Comparison of ENCODE assay signal across 9 mouse cellular contexts in genomic region chr2:131264027-131264426, GRCm38 (mm10). TPM values are rescaled to one million over a fixed set of nuclear protein-coding genes. Genes with fewer than 3 reads are reported as not detected.
DNase-seq lines count a peak whose midpoint lies in the region; ATAC-seq and TF ChIP-seq lines count a peak whose summit lies in the region.
"Had no signal": no experiment of that assay in that cellular context is flagged by ENCODE, and none has a peak within 500 bp of the region (broad histone marks: within the 10 kb centered on the region; RNA-seq: fewer than 3 reads in every experiment).

No protein-coding gene starts in this region.

- peak overlapping the region; percentile 72 for H3K4me2 ChIP-seq in heart, embryonic 11.5 days
- peak overlapping the region; percentile 85 for H3K4me2 ChIP-seq in CH12.LX (ENCODE audit: insufficient read depth, low read depth, poor library complexity, severe bottlenecking)

- H3K9ac ChIP-seq in heart, embryonic 11.5 days (ENCODE audit: low read depth, low read length): no peak overlapping the region
- no peak overlapping the region for H3K9ac ChIP-seq in heart, adult 2 months (ENCODE audit: low read depth, low read length)
- H3K9ac ChIP-seq in CH12.LX (ENCODE audit: insufficient read depth, low read depth): peak overlapping the region; percentile 96; the same call in 1 of the 2 replicates

- no peaks in the 10 kb centered on the region for H3K9me3 ChIP-seq in heart, embryonic 11.5 days (replicated peaks; ENCODE audit: control insufficient read depth, low read length)
- no peaks in the 10 kb centered on the region for H3K9me3 ChIP-seq in CH12.LX (replicated peaks; ENCODE audit: low read length)

- ATAC-seq in heart, embryonic 11.5 days (replicated peaks; ENCODE audit: insufficient number of reproducible peaks, low FRiP score, low TSS enrichment): no peak
- ATAC-seq in granulocyte monocyte progenitor cell, adult 5-6 weeks (replicated peaks; ENCODE audit: poor library complexity, severe bottlenecking): peak; percentile 47

- peak overlapping the region; percentile 83 for H3K4me3 ChIP-seq in heart, embryonic 11.5 days (ENCODE audit: low read depth, low read length)
- no peak overlapping the region for H3K4me3 ChIP-seq in heart, adult 2 months
- H3K4me3 ChIP-seq in CH12.LX (replicated peaks in 1 of 3; ENCODE audit: low read depth in 2 of 3, low read length in 2 of 3, poor library complexity in 1 of 3) (peak overlapping the region in 2 of 3 experiments; percentile 4 to 14), macrophage (ENCODE audit: inconsistent target) (peak overlapping the region; percentile 88; the same call in 1 of the 2 replicates)

- H3K36me3 ChIP-seq in heart, embryonic 11.5 days (ENCODE audit: control insufficient read depth, insufficient read depth, low read length): no peaks in the 10 kb centered on the region
- peaks cover 4% of the 10 kb centered on the region for H3K36me3 ChIP-seq in heart, adult 2 months (ENCODE audit: control insufficient read depth, insufficient read depth, low read length)
- peaks cover 0 to 20% of the 10 kb centered on the region in 2 experiments for H3K36me3 ChIP-seq in CH12.LX (replicated peaks in 1 of 2; ENCODE audit: control insufficient read depth in 1 of 2, insufficient read depth in 1 of 2, low read length in 1 of 2)
- no peaks in the 10 kb centered on the region for H3K36me3 ChIP-seq in macrophage (ENCODE audit: inconsistent target)

- H3K27me3 ChIP-seq in heart, embryonic 11.5 days (ENCODE audit: control insufficient read depth, insufficient read depth, low read length): no peaks in the 10 kb centered on the region
- no peaks in the 10 kb centered on the region for H3K27me3 ChIP-seq in heart, adult 2 months (ENCODE audit: control insufficient read depth, insufficient read depth, low read length)
- no peaks in the 10 kb centered on the region for H3K27me3 ChIP-seq in CH12.LX (replicated peaks)

- no peak for TF ChIP-seq CTCF in heart, adult 2 months (IDR thresholded peaks at IDR 0.05)
- TF ChIP-seq CTCF in CH12.LX (conservative IDR thresholded peaks at IDR 0.05 in 1 of 2, IDR thresholded peaks at IDR 0.05 in 1 of 2; ENCODE audit: low read depth in 2 of 2, low read length in 2 of 2): no peak

- dilution Hi-C loops in CH12.LX (cut with MboI; ENCODE audit: extremely low pct_ligation_motif_present, extremely low pct_unique_long_range_greater_than_20kb, low sequenced_read_pairs): no loop called here

- DNase-seq in heart, adult 2 months: no peak
- DNase-seq in CH12.LX (ENCODE audit: extremely low read depth): no peak
- DNase-seq in testis, postnatal 14 days (ENCODE audit: low spot score): no peak
- no peak for DNase-seq in urinary bladder, adult 2 months (ENCODE audit: low spot score)
- no peak for DNase-seq in kidney, adult 11 months
- DNase-seq: left cerebral cortex, postnatal 4 days had no signal

- H3K79me2 ChIP-seq in heart, adult 2 months (replicated peaks; ENCODE audit: control insufficient read depth, insufficient read depth, low read length): peaks cover 6% of the 10 kb centered on the region
- H3K79me2 ChIP-seq in CH12.LX (replicated peaks; ENCODE audit: control insufficient read depth, extremely low read depth, insufficient read depth, poor library complexity, severe bottlenecking) (peaks cover 43% of the 10 kb centered on the region), macrophage (ENCODE audit: inconsistent target) (peaks cover 62% of the 10 kb centered on the region)

- TF ChIP-seq EP300 in heart, adult 2 months (IDR thresholded peaks at IDR 0.05; ENCODE audit: insufficient read depth, low read depth, low read length): no peak
- TF ChIP-seq EP300 in CH12.LX (IDR thresholded peaks at IDR 0.05; ENCODE audit: low read length): no peak

- TF ChIP-seq RAD21 in CH12.LX (IDR thresholded peaks at IDR 0.05; ENCODE audit: low read depth, low read length): no peak

- in situ Hi-C loops in CH12.LX (cut with MboI; ENCODE audit: low pct_ligation_motif_present, low pct_unique_long_range_greater_than_20kb, low sequenced_read_pairs): loop anchor here (25.0 kb wide), 1 partner anchor 248 kb away; no protein-coding TSS in a partner anchor

- H3K27ac ChIP-seq in heart, embryonic 11.5 days (ENCODE audit: low read depth, low read length): no peak overlapping the region
- H3K27ac ChIP-seq in heart, adult 2 months: no peak overlapping the region
- no peak overlapping the region for H3K27ac ChIP-seq in CH12.LX (ENCODE audit: insufficient read depth, low read depth)
- peak overlapping the region; percentile 84; the same call in 1 of the 2 replicates for H3K27ac ChIP-seq in macrophage

- H3K4me1 ChIP-seq in heart, embryonic 11.5 days (ENCODE audit: control insufficient read depth, insufficient read depth, low read length): peaks cover 24% of the 10 kb centered on the region
- peaks cover 5% of the 10 kb centered on the region for H3K4me1 ChIP-seq in heart, adult 2 months (ENCODE audit: control insufficient read depth, insufficient read depth, low read length)
- H3K4me1 ChIP-seq in CH12.LX (ENCODE audit: control insufficient read depth in 1 of 2, insufficient read depth in 2 of 2): peaks cover 9 to 28% of the 10 kb centered on the region in 2 experiments

- intact Hi-C loops in heart, adult 2 months (cut with DNase I): loop anchor here (5.0 kb wide), 1 partner anchor 138 kb away; no protein-coding TSS in a partner anchor

- no peak for TF ChIP-seq POLR2A in heart, adult 2 months (IDR thresholded peaks at IDR 0.05; ENCODE audit: insufficient read depth, low read depth, low read length)
- TF ChIP-seq POLR2A in CH12.LX (IDR thresholded peaks at IDR 0.05; ENCODE audit: low read depth, low read length): no peak

- 70% methylated on average over 6 of the region's 6 CpGs for WGBS in heart, embryonic 11.5 days (ENCODE audit: insufficient replicate concordance)
- WGBS in heart, adult 2 months: 59% methylated on average over 6 of the region's 6 CpGs
- whole genome bisulfite sequencing in macrophage (ENCODE audit: missing documents): 0% methylated on average over 3 of the region's 6 CpGs

TF ChIP-seq in CH12.LX, 34 proteins besides CTCF, POLR2A, EP300 and RAD21 (continues in another document):
- TF ChIP-seq TCF12 (IDR thresholded peaks at IDR 0.05; ENCODE audit: low read depth, low read length): no peak
- no peak for TF ChIP-seq NELFE (IDR thresholded peaks at IDR 0.05; ENCODE audit: low read depth, low read length)
- TF ChIP-seq JUND (conservative IDR thresholded peaks at IDR 0.05; ENCODE audit: low read depth, low read length): no peak
- no peak for TF ChIP-seq MYC (IDR thresholded peaks at IDR 0.05; ENCODE audit: low read depth, low read length)
- TF ChIP-seq BHLHE40 (IDR thresholded peaks at IDR 0.05; ENCODE audit: low read depth, low read length): no peak
- no peak for TF ChIP-seq MAZ (IDR thresholded peaks at IDR 0.05; ENCODE audit: low read depth, low read length)
- no peak for TF ChIP-seq USF1 (IDR thresholded peaks at IDR 0.05; ENCODE audit: low read depth, low read length)
- TF ChIP-seq E2F4 (IDR thresholded peaks at IDR 0.05; ENCODE audit: insufficient replicate concordance, low read depth, low read length): no peak

RNA-seq across cellular contexts. Expression of gene Pank2, which starts 1.7 kb away (rescaled TPM):
- polyA plus RNA-seq in heart, embryonic 11.5 days (2014; fragmentation: Nextera tagmentation; extraction: Ambion mirVana): 31.3 and 33.6 TPM in 2 replicates
- total RNA-seq in heart, adult 2 months (2021): 10 to 100 TPM; 20.7 to 25.4 TPM
- 8.5 and 19.3 TPM in 2 replicates for polyA plus RNA-seq in heart, adult 2 months (2012; rRNA removed)
- total RNA-seq in CH12.LX (2012; rRNA removed) (16.6 and 19.0 TPM in 2 replicates), CH12.LX (2014; rRNA removed) (25.6 and 28.6 TPM in 2 replicates)
- polyA plus RNA-seq in CH12.LX (2012; ENCODE audit: insufficient read length, low read depth) (34.7 and 43.2 TPM in 2 replicates), macrophage (2018) (23.9 to 28.9 TPM (median 26.8 TPM) in 3 replicates)
- 34.6 and 48.4 TPM in 2 replicates for total RNA-seq in granulocyte monocyte progenitor cell, adult 5-6 weeks (2014; fragmentation: Nextera tagmentation)
- total RNA-seq in granulocyte monocyte progenitor cell, adult 5-6 weeks (2017): 39.3 and 41.8 TPM in 2 replicates
- 10 to 100 TPM; 14.4 to 55.5 (median 34.6) TPM for total RNA-seq in macrophage (2018; cell fraction: chromatin; rRNA removed)
- 10 to 100 TPM; 23.5 to 34.5 (median 28.9) TPM for total RNA-seq in macrophage (2018; cell fraction: cytosol; rRNA removed)
- total RNA-seq in macrophage (2018; cell fraction: nucleus; rRNA removed): 10 to 100 TPM; 17.5 to 69.4 (median 29.9) TPM
- 27.0 and 33.0 TPM in 2 replicates for polyA plus RNA-seq in urinary bladder, adult 2 months (2012; rRNA removed)

RNA-seq across cellular contexts. Expression of gene Mavs, which starts 30.2 kb away (rescaled TPM):
- 15.2 and 18.5 TPM in 2 replicates for polyA plus RNA-seq in heart, embryonic 11.5 days (2014; fragmentation: Nextera tagmentation; extraction: Ambion mirVana)
- total RNA-seq in heart, adult 2 months (2021): 10 to 100 TPM; 65.2 to 79.6 TPM
- 89.0 and 127 TPM in 2 replicates for polyA plus RNA-seq in heart, adult 2 months (2012; rRNA removed)
- total RNA-seq in CH12.LX (2012; rRNA removed) (25.6 and 25.9 TPM in 2 replicates), CH12.LX (2014; rRNA removed) (18.5 and 18.6 TPM in 2 replicates)
- polyA plus RNA-seq in CH12.LX (2012; ENCODE audit: insufficient read length, low read depth) (26.8 and 34.5 TPM in 2 replicates), macrophage (2018) (34.6 to 46.5 TPM (median 41.4 TPM) in 3 replicates)
- total RNA-seq in granulocyte monocyte progenitor cell, adult 5-6 weeks (2014; fragmentation: Nextera tagmentation): 26.2 and 26.6 TPM in 2 replicates
- total RNA-seq in granulocyte monocyte progenitor cell, adult 5-6 weeks (2017): 11.3 and 11.8 TPM in 2 replicates
- 10 to 100 TPM in 20 of 26 experiments, 1 to 10 TPM in 6; 3.9 to 45.0 (median 19.4) TPM for total RNA-seq in macrophage (2018; cell fraction: chromatin; rRNA removed)
- 10 to 100 TPM; 17.5 to 53.5 (median 40.5) TPM for total RNA-seq in macrophage (2018; cell fraction: cytosol; rRNA removed)
- 10 to 100 TPM; 10.4 to 54.0 (median 23.4) TPM for total RNA-seq in macrophage (2018; cell fraction: nucleus; rRNA removed)
- 47.2 and 50.2 TPM in 2 replicates for polyA plus RNA-seq in urinary bladder, adult 2 months (2012; rRNA removed)

RNA-seq across cellular contexts. Expression of gene Ap5s1, which starts 57.1 kb away (rescaled TPM):
- 30.3 and 31.2 TPM in 2 replicates for polyA plus RNA-seq in heart, embryonic 11.5 days (2014; fragmentation: Nextera tagmentation; extraction: Ambion mirVana)
- 10 to 100 TPM; 33.1 to 41.7 TPM for total RNA-seq in heart, adult 2 months (2021)
- 71.4 and 121 TPM in 2 replicates for polyA plus RNA-seq in heart, adult 2 months (2012; rRNA removed)
- total RNA-seq in CH12.LX (2012; rRNA removed) (9.1 and 10.4 TPM in 2 replicates), CH12.LX (2014; rRNA removed) (19.8 and 22.5 TPM in 2 replicates)
- polyA plus RNA-seq in CH12.LX (2012; ENCODE audit: insufficient read length, low read depth) (8.1 and 9.9 TPM in 2 replicates), macrophage (2018) (16.5 to 31.5 TPM (median 17.0 TPM) in 3 replicates)
- 5.7 and 5.9 TPM in 2 replicates for total RNA-seq in granulocyte monocyte progenitor cell, adult 5-6 weeks (2014; fragmentation: Nextera tagmentation)
- 1.0 and 1.5 TPM in 2 replicates for total RNA-seq in granulocyte monocyte progenitor cell, adult 5-6 weeks (2017)
- total RNA-seq in macrophage (2018; cell fraction: chromatin; rRNA removed): 10 to 100 TPM in 12 of 26 experiments, 1 to 10 TPM in 14; 2.1 to 38.8 (median 9.8) TPM
- total RNA-seq in macrophage (2018; cell fraction: cytosol; rRNA removed): 10 to 100 TPM in 25 of 26 experiments, 1 to 10 TPM in 1; 8.8 to 37.6 (median 26.1) TPM
- total RNA-seq in macrophage (2018; cell fraction: nucleus; rRNA removed): 10 to 100 TPM in 22 of 26 experiments, 1 to 10 TPM in 4; 1.9 to 32.5 (median 19.4) TPM
- polyA plus RNA-seq in urinary bladder, adult 2 months (2012; rRNA removed): 40.0 and 44.7 TPM in 2 replicates
